Mouse (Mus musculus): ENCODE measurements around the gene Zc3h13. TPM values are rescaled to one million over a fixed set of nuclear protein-coding genes. Genes with fewer than 3 reads are reported as not detected.

The Zc3h13 gene
- polyA plus RNA-seq (2012; rRNA removed), result 10.7 and 13.2 TPM in 2 replicates

DNA sequence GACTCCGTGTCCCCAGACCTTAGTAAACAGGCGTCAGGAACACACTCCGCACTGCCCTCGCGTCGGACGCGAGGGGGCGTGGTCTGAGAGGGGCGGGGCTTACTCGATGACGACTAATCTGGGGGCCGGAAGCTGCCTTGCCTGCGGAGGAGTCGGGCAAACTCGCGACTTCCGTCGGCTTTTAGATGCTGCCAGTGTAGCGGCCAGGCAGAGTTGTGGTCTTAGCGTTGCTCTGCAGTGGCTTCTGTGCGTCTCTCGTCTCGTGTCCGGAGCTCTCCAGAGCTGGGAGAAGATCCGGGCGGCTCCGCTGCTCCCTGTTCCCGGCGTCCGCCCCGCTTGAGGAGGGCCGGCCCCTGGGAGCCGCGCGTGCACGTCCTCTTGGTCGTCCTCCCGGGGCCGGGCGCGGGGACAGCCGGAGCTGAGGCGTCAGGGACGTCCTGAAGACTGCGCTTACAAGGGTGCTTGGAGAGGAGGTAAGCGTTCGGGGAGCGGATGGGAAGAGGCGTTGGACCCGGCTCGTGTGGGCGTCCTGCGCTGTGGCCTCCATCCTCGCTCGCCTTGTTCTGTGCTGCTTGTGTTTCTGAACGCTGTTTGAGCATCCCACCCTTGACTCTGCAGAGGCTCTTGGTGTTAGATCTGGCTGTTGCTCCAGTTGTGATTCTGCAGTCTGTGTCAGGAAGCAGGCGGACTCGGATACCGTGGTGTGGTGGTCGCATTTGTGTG is at the start of gene Zc3h13:
Gene Zc3h13 (plus strand): TSS at position 181 of the 723 bp plus-strand sequence.

DNA sequence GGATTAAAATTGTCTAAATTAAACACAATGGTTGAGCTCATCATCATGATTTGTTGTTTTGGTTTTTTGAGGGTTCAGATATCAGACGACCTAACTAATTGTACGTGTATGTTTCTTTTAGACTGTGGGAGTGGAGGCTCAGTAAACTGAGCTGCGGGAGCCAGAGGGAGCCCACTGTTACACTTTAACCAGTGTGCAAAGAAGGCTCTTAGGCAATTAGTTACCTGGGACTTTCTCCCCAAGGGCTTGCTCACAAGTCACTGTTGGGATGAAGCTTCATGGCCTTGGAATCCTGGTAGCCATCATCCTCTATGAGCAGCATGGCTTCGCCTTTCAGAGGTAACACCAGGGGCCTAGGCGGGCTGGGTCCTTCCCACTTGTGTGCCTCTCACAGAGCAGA is 42.1 kb upstream of the Zc3h13 start, which contains the start of gene Cpb2:
Gene Cpb2 (plus strand): TSS at position 201 of the 400 bp plus-strand sequence.

Other genes with a start within 250 kb of the Zc3h13 start
- gene Lrrc63, start 153.5 kb upstream of the Zc3h13 start, polyA plus RNA-seq (2012; rRNA removed), result 0.02 TPM in 1 of 2 replicates, not detected in the other
- 24.1 and 25.4 TPM in 2 replicates for gene Lcp1, start 153.3 kb upstream of the Zc3h13 start, polyA plus RNA-seq (2012; rRNA removed)
- gene Cpb2, start 42.1 kb upstream of the Zc3h13 start, polyA plus RNA-seq (2012; rRNA removed), result 406 and 409 TPM in 2 replicates
- gene Siah3, start 171.6 kb downstream of the Zc3h13 start, polyA plus RNA-seq (2012; rRNA removed), result 0.02 and 0.04 TPM in 2 replicates